Comparison of ENCODE assay signal across 8 mouse cellular contexts in genomic region chr11:99041841-99042780, GRCm38 (mm10). TPM values are rescaled to one million over a fixed set of nuclear protein-coding genes. Genes with fewer than 3 reads are reported as not detected.
DNase-seq lines count a peak whose midpoint lies in the region; ATAC-seq and TF ChIP-seq lines count a peak whose summit lies in the region.

No protein-coding gene starts in this region.

- no peak for DNase-seq in heart, adult 8-10 months (ENCODE audit: low spot score)
- DNase-seq in gastrocnemius, postnatal 36 days: no peak
- DNase-seq in testis, postnatal 10 days (ENCODE audit: low spot score): no peak
- no peak for DNase-seq in adrenal gland, postnatal 36 days

- no peak for ATAC-seq in heart, embryonic 12.5 days (ENCODE audit: insufficient number of reproducible peaks, low FRiP score)
- ATAC-seq in embryonic facial prominence, embryonic 12.5 days (ENCODE audit: insufficient number of reproducible peaks, insufficient read depth, low FRiP score, low TSS enrichment): no peak
- no peak for ATAC-seq in intestine, embryonic 16.5 days

- no peaks in the 10 kb centered on the region; the same call in 1 of the 2 replicates for H3K36me3 ChIP-seq in heart, embryonic 12.5 days
- H3K36me3 ChIP-seq in embryonic facial prominence, embryonic 12.5 days: 0 out of 2 replicates have a peak, but pooled peaks cover 4% of the 10 kb centered on the region
- H3K36me3 ChIP-seq in intestine, embryonic 16.5 days (ENCODE audit: control insufficient read depth, insufficient read depth, low read length): no peaks in the 10 kb centered on the region
- H3K36me3 ChIP-seq in myocyte (ENCODE audit: control insufficient read depth, insufficient read depth): no peaks in the 10 kb centered on the region

- H3K27me3 ChIP-seq in heart, embryonic 12.5 days (replicated peaks): 0 out of 2 replicates have a peak, but pooled peaks cover 3% of the 10 kb centered on the region
- H3K27me3 ChIP-seq in embryonic facial prominence, embryonic 12.5 days: no peaks in the 10 kb centered on the region
- H3K27me3 ChIP-seq in intestine, embryonic 16.5 days (replicated peaks; ENCODE audit: control insufficient read depth, insufficient read depth, low read length): no peaks in the 10 kb centered on the region
- peaks cover 8% of the 10 kb centered on the region for H3K27me3 ChIP-seq in myocyte (ENCODE audit: control insufficient read depth, insufficient read depth, insufficient read length)

- intact Hi-C loops in gastrocnemius, postnatal 36 days (cut with DNase I): loop anchor here (5.0 kb wide), 1 partner anchor 85 kb away; no protein-coding TSS in a partner anchor

- H3K9me3 ChIP-seq in heart, embryonic 12.5 days (replicated peaks): no peaks in the 10 kb centered on the region
- no peaks in the 10 kb centered on the region for H3K9me3 ChIP-seq in embryonic facial prominence, embryonic 12.5 days
- no peaks in the 10 kb centered on the region for H3K9me3 ChIP-seq in intestine, embryonic 16.5 days (ENCODE audit: control insufficient read depth, low read length)

- H3K27ac ChIP-seq in heart, embryonic 12.5 days (ENCODE audit: poor library complexity, severe bottlenecking): peak overlapping the region; percentile 85
- peak overlapping the region; percentile 97 for H3K27ac ChIP-seq in embryonic facial prominence, embryonic 12.5 days
- peak overlapping the region; percentile 92 for H3K27ac ChIP-seq in intestine, embryonic 16.5 days (ENCODE audit: low read length)

- peak overlapping the region; percentile 93 for H3K4me2 ChIP-seq in heart, embryonic 12.5 days
- H3K4me2 ChIP-seq in embryonic facial prominence, embryonic 12.5 days (replicated peaks): peak overlapping the region; percentile 91
- H3K4me2 ChIP-seq in intestine, embryonic 16.5 days (ENCODE audit: low read depth, low read length): peak overlapping the region; percentile 81
- H3K4me2 ChIP-seq in myocyte (ENCODE audit: low read depth): peak overlapping the region; percentile 67

- H3K4me1 ChIP-seq in heart, embryonic 12.5 days (replicated peaks): peaks cover 52% of the 10 kb centered on the region
- H3K4me1 ChIP-seq in embryonic facial prominence, embryonic 12.5 days: peaks cover 46% of the 10 kb centered on the region
- peaks cover 42% of the 10 kb centered on the region for H3K4me1 ChIP-seq in intestine, embryonic 16.5 days (ENCODE audit: control insufficient read depth, insufficient read depth, low read length)

- no peak for TF ChIP-seq POLR2A in myocyte (IDR thresholded peaks at IDR 0.05; ENCODE audit: insufficient read length, low read depth)

- H3K9ac ChIP-seq in heart, embryonic 12.5 days: peak overlapping the region; percentile 86
- peak overlapping the region; percentile 96 for H3K9ac ChIP-seq in embryonic facial prominence, embryonic 12.5 days
- H3K9ac ChIP-seq in intestine, embryonic 16.5 days (ENCODE audit: low read depth, low read length): peak overlapping the region; percentile 85

- WGBS in heart, embryonic 12.5 days: 24% methylated on average over 16 of the region's 16 CpGs
- 24% methylated on average over 16 of the region's 16 CpGs for WGBS in embryonic facial prominence, embryonic 12.5 days
- 28% methylated on average over 16 of the region's 16 CpGs for WGBS in intestine, embryonic 16.5 days

- no peak overlapping the region for H3ac ChIP-seq in myocyte (ENCODE audit: control insufficient read depth, insufficient read length)

- no peaks in the 10 kb centered on the region for H3K79me2 ChIP-seq in myocyte (ENCODE audit: control insufficient read depth, insufficient read depth)

- H3K4me3 ChIP-seq in heart, embryonic 12.5 days: peak overlapping the region; percentile 72
- peak overlapping the region; percentile 87 for H3K4me3 ChIP-seq in embryonic facial prominence, embryonic 12.5 days
- H3K4me3 ChIP-seq in intestine, embryonic 16.5 days (ENCODE audit: low read length): peak overlapping the region; percentile 64
- peak overlapping the region; percentile 2 for H3K4me3 ChIP-seq in myocyte

TF ChIP-seq in myocyte, 11 proteins besides CTCF, POLR2A, EP300 and RAD21:
- TF ChIP-seq MAX (IDR thresholded peaks at IDR 0.05; ENCODE audit: low read depth) (no peak), MYOD1 (IDR thresholded peaks at IDR 0.05; ENCODE audit: control insufficient read depth in 1 of 3, insufficient read length in 2 of 3, low read depth in 2 of 3) (no peak), USF1 (IDR thresholded peaks at IDR 0.05; ENCODE audit: low read depth) (no peak), POLR2AphosphoS2 (IDR thresholded peaks at IDR 0.05; ENCODE audit: insufficient read length, low read depth) (no peak), REST (IDR thresholded peaks at IDR 0.05; ENCODE audit: insufficient read depth, insufficient read length) (no peak), SRF (IDR thresholded peaks at IDR 0.05; ENCODE audit: control insufficient read depth, insufficient read length, low read depth) (no peak), CEBPB (IDR thresholded peaks at IDR 0.05; ENCODE audit: insufficient read depth, poor library complexity, severe bottlenecking) (no peak), TCF12 (IDR thresholded peaks at IDR 0.05; ENCODE audit: insufficient read depth, poor library complexity, severe bottlenecking) (no peak)

RNA-seq across cellular contexts. Expression of gene Igfbp4, which starts 1.1 kb away (rescaled TPM):
- 371 and 382 TPM in 2 replicates for polyA plus RNA-seq in heart, embryonic 12.5 days (2016; fragmentation: Nextera tagmentation; extraction: Ambion mirVana)
- total RNA-seq in heart, adult 8-10 months (2022): 10 to 100 TPM; 79.9 to 86.6 (median 84.1) TPM
- 942 and 961 TPM in 2 replicates for polyA plus RNA-seq in embryonic facial prominence, embryonic 12.5 days (2016; fragmentation: Nextera tagmentation; extraction: Ambion mirVana)
- polyA plus RNA-seq in intestine, embryonic 16.5 days (2015; fragmentation: Nextera tagmentation; extraction: Ambion mirVana): 345 and 352 TPM in 2 replicates
- polyA plus RNA-seq in myocyte (2012; fragmentation: generic; extraction: Trizol): 58.6 TPM
- 10 to 100 TPM; 32.0 to 41.9 TPM for total RNA-seq in gastrocnemius, postnatal 36 days (2021)
- 10 to 100 TPM; 82.3 to 97.6 TPM for total RNA-seq in adrenal gland, postnatal 36 days (2021)

RNA-seq across cellular contexts. Expression of gene Top2a, which starts 18.1 kb away (rescaled TPM):
- 196 and 201 TPM in 2 replicates for polyA plus RNA-seq in heart, embryonic 12.5 days (2016; fragmentation: Nextera tagmentation; extraction: Ambion mirVana)
- total RNA-seq in heart, adult 8-10 months (2022): 1 to 10 TPM in 2 of 4 experiments, under 1 TPM in 2; 0.41 to 3.2 (median 0.94) TPM
- 288 and 289 TPM in 2 replicates for polyA plus RNA-seq in embryonic facial prominence, embryonic 12.5 days (2016; fragmentation: Nextera tagmentation; extraction: Ambion mirVana)
- polyA plus RNA-seq in intestine, embryonic 16.5 days (2015; fragmentation: Nextera tagmentation; extraction: Ambion mirVana): 132 and 149 TPM in 2 replicates
- 39.9 TPM for polyA plus RNA-seq in myocyte (2012; fragmentation: generic; extraction: Trizol)
- total RNA-seq in gastrocnemius, postnatal 36 days (2021): 1 to 10 TPM; 2.9 to 4.5 TPM
- 10 to 100 TPM; 15.4 to 20.5 TPM for total RNA-seq in adrenal gland, postnatal 36 days (2021)

RNA-seq across cellular contexts. Expression of gene Tns4, which starts 47.0 kb away (rescaled TPM):
- 0.05 and 0.11 TPM in 2 replicates for polyA plus RNA-seq in heart, embryonic 12.5 days (2016; fragmentation: Nextera tagmentation; extraction: Ambion mirVana)
- total RNA-seq in heart, adult 8-10 months (2022): under 1 TPM; 0.06 to 0.43 (median 0.16) TPM
- polyA plus RNA-seq in embryonic facial prominence, embryonic 12.5 days (2016; fragmentation: Nextera tagmentation; extraction: Ambion mirVana): 0.24 and 0.28 TPM in 2 replicates
- polyA plus RNA-seq in intestine, embryonic 16.5 days (2015; fragmentation: Nextera tagmentation; extraction: Ambion mirVana): 0.65 and 1.3 TPM in 2 replicates
- 0.11 TPM for polyA plus RNA-seq in myocyte (2012; fragmentation: generic; extraction: Trizol)
- total RNA-seq in gastrocnemius, postnatal 36 days (2021): not detected
- under 1 TPM; 0.13 to 0.20 TPM for total RNA-seq in adrenal gland, postnatal 36 days (2021)

RNA-seq across cellular contexts. Expression of gene Gjd3, which starts 59.3 kb away (rescaled TPM):
- polyA plus RNA-seq in heart, embryonic 12.5 days (2016; fragmentation: Nextera tagmentation; extraction: Ambion mirVana): 3.5 and 3.9 TPM in 2 replicates
- total RNA-seq in heart, adult 8-10 months (2022): under 1 TPM in 1 of 4 experiments, not detected in 3; 0.44 TPM
- polyA plus RNA-seq in embryonic facial prominence, embryonic 12.5 days (2016; fragmentation: Nextera tagmentation; extraction: Ambion mirVana): 0.73 and 1.4 TPM in 2 replicates
- polyA plus RNA-seq in intestine, embryonic 16.5 days (2015; fragmentation: Nextera tagmentation; extraction: Ambion mirVana): 0.17 TPM in 1 of 2 replicates, not detected in the other
- polyA plus RNA-seq in myocyte (2012; fragmentation: generic; extraction: Trizol): 0.05 TPM
- total RNA-seq in gastrocnemius, postnatal 36 days (2021): not detected
- total RNA-seq in adrenal gland, postnatal 36 days (2021): not detected

Comparison
In these comparisons a context has a peak if more than half of its experiments do, and no peak if none do; other contexts are left out.
1. H3K4me3 ChIP-seq: peak in every context shown above with its lines; median percentile 87 in embryonic facial prominence, embryonic 12.5 days; 72 in heart, embryonic 12.5 days; 64 in intestine, embryonic 16.5 days; 2 in myocyte.